Mouse (Mus musculus): ENCODE results near the gene Polr2i. TPM values are rescaled to one million over a fixed set of nuclear protein-coding genes. Genes with fewer than 3 reads are reported as not detected.

Polr2i gene
- total and polyA plus RNA-seq, 3 experiments = 23.0 to 79.0 (median 58.7) TPM

DNA sequence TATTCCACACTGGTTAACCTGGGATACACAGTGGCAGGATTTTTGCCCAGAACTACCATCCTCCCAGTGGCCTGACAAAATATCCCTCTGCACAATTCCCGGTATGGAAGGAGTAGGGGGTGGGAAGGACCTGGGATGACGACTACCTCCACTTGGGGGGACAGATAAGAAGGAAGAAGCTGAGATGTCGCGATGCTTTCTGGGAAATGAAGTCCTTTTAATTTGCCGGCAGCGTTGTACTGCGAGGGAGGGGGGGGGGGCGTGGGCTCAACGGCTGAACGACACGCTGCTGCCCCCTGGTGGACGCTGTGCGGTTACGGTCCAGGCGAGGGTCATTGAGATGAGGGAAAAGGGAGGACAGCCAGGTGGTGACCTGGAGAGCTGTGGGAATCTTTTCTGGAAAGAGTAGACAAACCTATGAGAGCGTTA lies 15.0 kb upstream of the Polr2i start:
- H3K4me3 ChIP-seq (ENCODE audit: low read depth, low read length) = peak overlapping the region; percentile 31; the same call in 1 of the 2 replicates
- peak; percentile 67; the same call in 1 of the 2 replicates for TF ChIP-seq CTCF (IDR thresholded peaks at IDR 0.05; ENCODE audit: low read depth, low read length)
- no peak for TF ChIP-seq GATA1 (IDR thresholded peaks at IDR 0.05; ENCODE audit: borderline replicate concordance, low read length)
- ATAC-seq (ENCODE audit: extremely low read depth, insufficient number of reproducible peaks, low FRiP score, poor library complexity, severe bottlenecking) (peak; percentile 59), DNase-seq (ENCODE audit: low spot score) (peak; percentile 71)
- H3K4me1 ChIP-seq (ENCODE audit: insufficient read depth, low read depth, low read length) = peaks cover 28% of the 10 kb centered on the region
- no peaks in the 10 kb centered on the region for H3K36me3 ChIP-seq (replicated peaks)
- H3K9me3 ChIP-seq (replicated peaks) = no peaks in the 10 kb centered on the region
- H3K27me3 ChIP-seq (ENCODE audit: insufficient read depth, low read length) = peaks cover 12% of the 10 kb centered on the region; the same call in 1 of the 2 replicates

DNA sequence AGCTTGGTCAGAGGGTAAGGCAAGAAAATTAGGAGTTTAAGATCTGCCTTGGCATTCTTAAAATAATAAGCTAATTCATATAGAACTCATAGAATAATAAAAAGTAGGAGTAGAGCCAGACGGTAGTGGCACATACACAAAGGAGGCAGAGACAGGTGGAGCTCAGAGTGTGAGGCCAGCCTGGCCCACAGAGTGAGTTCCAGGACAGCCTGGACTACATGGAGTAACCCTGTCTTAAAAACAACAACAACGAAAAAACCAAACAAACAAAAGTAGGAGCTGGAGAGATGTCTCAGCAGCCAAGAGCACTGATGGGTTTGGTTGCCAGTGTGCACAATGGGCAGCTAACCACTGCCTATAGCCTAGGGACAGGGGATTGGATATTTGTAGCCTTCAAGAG lies 14.5 kb upstream of the Polr2i start:
- H3K9me3 ChIP-seq (replicated peaks) = no peaks in the 10 kb centered on the region
- no peak for ATAC-seq (ENCODE audit: extremely low read depth, insufficient number of reproducible peaks, low FRiP score, poor library complexity, severe bottlenecking)
- peaks cover 31% of the 10 kb centered on the region for H3K4me1 ChIP-seq (ENCODE audit: insufficient read depth, low read depth, low read length)
- peaks cover 8% of the 10 kb centered on the region; the same call in 1 of the 2 replicates for H3K27me3 ChIP-seq (ENCODE audit: insufficient read depth, low read length)
- no peak for TF ChIP-seq GATA2 (IDR thresholded peaks at IDR 0.05; ENCODE audit: borderline replicate concordance, low read depth, low read length)
- no peak overlapping the region for H3K4me3 ChIP-seq (ENCODE audit: low read depth, low read length)
- H3K36me3 ChIP-seq (replicated peaks) = no peaks in the 10 kb centered on the region
- no peak for DNase-seq (ENCODE audit: low spot score)

DNA sequence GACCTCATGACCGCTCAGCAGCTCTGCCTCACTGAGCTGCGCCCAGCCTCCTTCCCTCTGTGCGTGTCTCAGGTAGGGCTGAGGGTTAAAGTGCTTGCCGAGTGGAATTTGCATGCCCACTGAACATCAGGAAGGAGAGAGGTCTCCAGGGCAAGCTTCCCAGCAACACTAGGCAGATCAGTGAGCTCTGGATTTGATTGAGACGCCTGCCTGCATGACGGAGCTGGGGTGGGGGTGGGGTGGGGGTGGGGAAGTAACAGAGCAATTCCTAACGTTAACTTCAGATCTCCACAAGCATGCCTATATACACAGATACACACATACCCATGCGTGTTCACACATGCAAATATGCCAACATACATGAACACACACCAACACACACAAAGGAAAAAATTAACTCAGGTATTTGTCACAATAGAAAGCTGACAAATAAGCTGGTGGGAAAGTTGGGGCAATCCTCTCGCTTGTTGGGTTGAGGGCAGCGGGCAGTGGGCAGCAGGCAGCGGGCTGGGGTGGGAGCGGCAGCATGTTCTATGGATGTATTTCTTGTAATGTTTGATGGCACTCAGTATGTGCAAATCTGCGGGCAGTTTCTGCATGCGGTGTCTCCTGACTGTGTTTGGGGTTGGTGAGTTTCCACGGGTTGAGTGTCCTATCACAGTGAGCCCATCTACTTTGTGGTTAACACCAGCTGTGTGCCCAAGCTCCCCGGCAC lies 12.3 kb upstream of the Polr2i start:
- no peak; the same call in 1 of the 2 replicates for ATAC-seq (ENCODE audit: extremely low read depth, insufficient number of reproducible peaks, low FRiP score, poor library complexity, severe bottlenecking)
- Histone ChIP-seq H3K4me3 (ENCODE audit: low read depth, low read length) (peak overlapping the region; percentile 69), H3K4me1 (ENCODE audit: insufficient read depth, low read depth, low read length) (peaks cover 33% of the 10 kb centered on the region), H3K27me3 (ENCODE audit: insufficient read depth, low read length) (no peaks in the 10 kb centered on the region), H3K36me3 (replicated peaks) (peaks cover 12% of the 10 kb centered on the region), H3K9me3 (replicated peaks) (no peaks in the 10 kb centered on the region; the same call in 1 of the 2 replicates)
- no peak for TF ChIP-seq POLR2AphosphoS5 (IDR thresholded peaks at IDR 0.05; ENCODE audit: insufficient replicate concordance, low read depth, low read length)
- TF ChIP-seq GATA2 (IDR thresholded peaks at IDR 0.05; ENCODE audit: borderline replicate concordance, low read depth, low read length) = no peak
- TF ChIP-seq CTCF (IDR thresholded peaks at IDR 0.05; ENCODE audit: low read depth, low read length) = no peak
- TF ChIP-seq GATA1 (IDR thresholded peaks at IDR 0.05; ENCODE audit: borderline replicate concordance, low read length) = no peak
- TF ChIP-seq TAL1 (conservative IDR thresholded peaks at IDR 0.05; ENCODE audit: low read depth, low read length) = no peak
- peak; percentile 65 for DNase-seq (ENCODE audit: low spot score)

DNA sequence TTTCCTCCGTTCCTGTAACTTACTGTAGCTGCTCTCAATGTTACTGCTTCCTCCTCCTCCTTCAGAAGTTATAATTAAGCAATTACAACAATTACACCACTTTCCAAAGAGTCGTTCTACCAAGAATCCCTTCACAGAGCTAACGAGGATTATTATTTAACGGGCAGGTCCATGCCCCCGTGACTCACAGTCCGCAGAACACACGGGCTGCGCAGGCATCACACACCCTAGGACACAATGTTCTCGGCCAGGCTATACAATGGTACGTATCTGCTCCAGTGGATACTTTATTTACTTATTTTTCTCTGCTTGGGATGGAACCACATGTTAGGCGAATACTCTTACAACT lies 11.8 kb upstream of the Polr2i start:
- Histone ChIP-seq H3K4me1 (ENCODE audit: insufficient read depth, low read depth, low read length) (peaks cover 33% of the 10 kb centered on the region), H3K36me3 (replicated peaks) (peaks cover 16% of the 10 kb centered on the region), H3K4me3 (ENCODE audit: low read depth, low read length) (peak overlapping the region; percentile 69; the same call in 1 of the 2 replicates), H3K27me3 (ENCODE audit: insufficient read depth, low read length) (no peaks in the 10 kb centered on the region), H3K9me3 (replicated peaks) (no peaks in the 10 kb centered on the region; the same call in 1 of the 2 replicates)
- no peak for DNase-seq (ENCODE audit: low spot score)
- TF ChIP-seq GATA1 (IDR thresholded peaks at IDR 0.05; ENCODE audit: borderline replicate concordance, low read length) (no peak), TAL1 (conservative IDR thresholded peaks at IDR 0.05; ENCODE audit: low read depth, low read length) (no peak), CTCF (IDR thresholded peaks at IDR 0.05; ENCODE audit: low read depth, low read length) (no peak), POLR2AphosphoS5 (IDR thresholded peaks at IDR 0.05; ENCODE audit: insufficient replicate concordance, low read depth, low read length) (no peak), GATA2 (IDR thresholded peaks at IDR 0.05; ENCODE audit: borderline replicate concordance, low read depth, low read length) (no peak)
- no peak for ATAC-seq (ENCODE audit: extremely low read depth, insufficient number of reproducible peaks, low FRiP score, poor library complexity, severe bottlenecking)

DNA sequence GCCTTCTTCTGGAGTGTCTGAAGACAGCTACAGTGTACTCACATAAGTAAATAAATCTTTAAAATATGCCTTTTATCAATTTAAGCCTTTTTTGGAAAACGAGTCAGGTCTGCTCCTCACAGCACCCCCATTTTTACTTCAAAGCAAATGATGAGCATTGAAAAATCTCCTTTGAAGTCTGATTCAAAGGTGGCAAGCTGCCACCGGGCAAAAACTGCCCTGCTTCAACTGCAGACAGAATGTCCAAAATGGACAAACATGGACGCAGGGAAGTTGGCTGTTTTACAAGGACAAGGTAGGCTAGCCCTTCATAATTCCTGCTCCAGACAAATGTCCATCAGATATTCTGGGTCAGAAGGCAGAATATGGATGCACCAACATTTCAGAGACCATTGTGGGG lies 10.3 kb upstream of the Polr2i start:
- H3K9me3 ChIP-seq (replicated peaks) = no peaks in the 10 kb centered on the region; the same call in 1 of the 2 replicates
- peaks cover 26% of the 10 kb centered on the region for H3K36me3 ChIP-seq (replicated peaks)
- peaks cover 29% of the 10 kb centered on the region for H3K4me1 ChIP-seq (ENCODE audit: insufficient read depth, low read depth, low read length)
- no peaks in the 10 kb centered on the region for H3K27me3 ChIP-seq (ENCODE audit: insufficient read depth, low read length)
- no peak overlapping the region for H3K4me3 ChIP-seq (ENCODE audit: low read depth, low read length)
- ATAC-seq (ENCODE audit: extremely low read depth, insufficient number of reproducible peaks, low FRiP score, poor library complexity, severe bottlenecking) = no peak
- TF ChIP-seq CTCF (IDR thresholded peaks at IDR 0.05; ENCODE audit: low read depth, low read length) = no peak
- no peak for TF ChIP-seq POLR2AphosphoS5 (IDR thresholded peaks at IDR 0.05; ENCODE audit: insufficient replicate concordance, low read depth, low read length)
- no peak for TF ChIP-seq GATA2 (IDR thresholded peaks at IDR 0.05; ENCODE audit: borderline replicate concordance, low read depth, low read length)
- TF ChIP-seq TAL1 (conservative IDR thresholded peaks at IDR 0.05; ENCODE audit: low read depth, low read length) = no peak
- no peak for TF ChIP-seq GATA1 (IDR thresholded peaks at IDR 0.05; ENCODE audit: borderline replicate concordance, low read length)
- DNase-seq (ENCODE audit: low spot score) = no peak

DNA sequence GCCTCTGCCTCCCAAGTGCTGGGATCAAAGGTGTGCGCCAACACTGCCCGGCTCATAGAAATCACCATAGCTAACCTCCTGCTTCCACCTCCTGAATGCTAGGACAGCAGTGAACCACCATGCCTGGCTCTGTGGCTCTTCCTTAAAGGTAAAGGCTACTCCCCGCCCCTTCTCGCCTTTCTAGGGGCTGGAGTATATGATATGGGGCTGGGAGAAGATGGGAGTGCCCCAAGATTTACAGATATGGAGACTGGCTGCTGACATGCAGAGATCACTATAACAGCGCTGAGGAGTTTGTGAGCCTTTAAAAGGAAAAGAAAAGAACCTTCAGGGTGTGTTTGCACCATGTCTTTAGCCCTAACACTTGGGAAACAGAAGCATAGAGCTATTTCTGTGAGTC lies 9.5 kb upstream of the Polr2i start:
- Histone ChIP-seq H3K27me3 (ENCODE audit: insufficient read depth, low read length) (no peaks in the 10 kb centered on the region), H3K9me3 (replicated peaks) (no peaks in the 10 kb centered on the region; the same call in 1 of the 2 replicates), H3K4me1 (ENCODE audit: insufficient read depth, low read depth, low read length) (peaks cover 24% of the 10 kb centered on the region), H3K4me3 (ENCODE audit: low read depth, low read length) (no peak overlapping the region), H3K36me3 (replicated peaks) (peaks cover 34% of the 10 kb centered on the region)
- DNase-seq (ENCODE audit: low spot score) (no peak), ATAC-seq (ENCODE audit: extremely low read depth, insufficient number of reproducible peaks, low FRiP score, poor library complexity, severe bottlenecking) (no peak)
- TF ChIP-seq GATA1 (IDR thresholded peaks at IDR 0.05; ENCODE audit: borderline replicate concordance, low read length) = no peak
- TF ChIP-seq TAL1 (conservative IDR thresholded peaks at IDR 0.05; ENCODE audit: low read depth, low read length) = no peak
- TF ChIP-seq GATA2 (IDR thresholded peaks at IDR 0.05; ENCODE audit: borderline replicate concordance, low read depth, low read length) = no peak
- TF ChIP-seq CTCF (IDR thresholded peaks at IDR 0.05; ENCODE audit: low read depth, low read length) = no peak
- no peak for TF ChIP-seq POLR2AphosphoS5 (IDR thresholded peaks at IDR 0.05; ENCODE audit: insufficient replicate concordance, low read depth, low read length)

Data from G1E (cell line).